Mouse (Mus musculus) liver, postnatal 0 days (tissue): ENCODE data around the gene Ehd4.

Experiments
- CTCF ChIP-seq: sonication (generic); IDR thresholded peaks from 2 replicates; pipeline ENCODE4 v1.5.1; 2016; ENCODE audit warnings: antibody characterized with exemption, low read depth
- EP300 ChIP-seq: IDR thresholded peaks from 2 replicates; pipeline ENCODE4 v1.6.1; 2016; ENCODE audit warnings: antibody characterized with exemption, low read depth, mild to moderate bottlenecking

GRCm38 (mm10) chr2:120062248-120062647 lies 92.2 kb downstream of the Ehd4 start:
- TF ChIP-seq CTCF (no peak), EP300 (no peak)
